Mouse (Mus musculus) frontal cortex, postnatal 14 days (tissue): ENCODE measurements around the gene Prom2.

Source experiments
- DNase-seq, 2 experiments: peaks; one replicate each; pipeline ENCODE4 v3.0.0; 2022; ENCODE audit warnings: low spot score in 2 of 2

Prom2 gene

GRCm38 (mm10) chr2:127523950-127524729 lies 17.1 kb downstream of the Prom2 start:
- peak in 1 of 2 experiments; percentile 46 for DNase-seq

DNA sequence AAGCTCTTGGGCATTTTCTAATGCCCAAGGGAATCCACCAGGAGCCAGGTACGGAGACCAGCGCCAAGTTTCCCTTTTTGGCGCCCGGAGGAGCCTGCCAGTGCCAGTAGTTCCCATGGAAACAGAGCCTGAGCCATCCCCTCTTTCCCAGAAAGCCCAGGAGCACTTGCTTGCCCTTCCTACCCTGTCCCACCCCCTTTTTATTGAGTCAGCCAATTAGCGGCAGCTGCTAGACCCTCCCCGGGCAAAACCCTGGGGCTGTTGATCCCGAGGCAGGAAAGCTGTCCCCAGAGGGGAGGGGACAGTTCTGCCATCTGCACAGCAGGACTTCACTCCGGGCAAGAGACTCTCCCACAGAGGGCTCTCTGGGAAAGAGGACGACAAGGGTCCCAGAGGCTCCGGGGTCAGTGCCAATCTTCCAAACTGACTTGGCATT lies 19.2 kb downstream of the Prom2 start, which contains the start of gene Kcnip3:
Gene Kcnip3, minus strand, starts transcription at position 89 of the 436 bp plus-strand sequence.
- DNase-seq, result peak; percentile 65 to 75

- peak; percentile 59 to 64 for DNase-seq
Observed at GRCm38 (mm10) chr2:127521172-127522005, 19.9 kb downstream of the Prom2 start.

GRCm38 (mm10) chr2:127520123-127520522 lies 21.1 kb downstream of the Prom2 start:
- DNase-seq, result no peak

DNA sequence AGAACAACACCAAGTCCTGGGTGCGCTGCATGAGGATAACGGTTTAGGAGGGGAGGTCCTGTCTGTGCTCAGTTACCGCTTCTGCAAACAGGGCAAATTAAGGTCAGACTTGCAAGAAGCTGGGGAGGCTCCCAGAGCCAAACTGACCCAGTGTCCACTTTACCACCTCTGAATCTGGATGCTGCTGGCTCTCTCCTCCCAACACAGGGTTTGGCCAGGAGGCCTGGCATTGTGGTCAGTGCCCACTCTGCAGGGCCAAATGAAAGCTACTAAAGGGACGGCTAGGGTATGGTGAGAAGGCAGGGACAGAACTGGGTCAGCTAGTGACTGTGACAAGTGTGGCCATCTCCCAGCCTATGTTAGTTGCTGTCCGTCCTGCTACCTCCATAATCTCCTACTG lies 22.0 kb downstream of the Prom2 start:
- DNase-seq, result no peak

- no peak for DNase-seq
Observed at GRCm38 (mm10) chr2:127518831-127519230, 22.4 kb downstream of the Prom2 start.

DNA sequence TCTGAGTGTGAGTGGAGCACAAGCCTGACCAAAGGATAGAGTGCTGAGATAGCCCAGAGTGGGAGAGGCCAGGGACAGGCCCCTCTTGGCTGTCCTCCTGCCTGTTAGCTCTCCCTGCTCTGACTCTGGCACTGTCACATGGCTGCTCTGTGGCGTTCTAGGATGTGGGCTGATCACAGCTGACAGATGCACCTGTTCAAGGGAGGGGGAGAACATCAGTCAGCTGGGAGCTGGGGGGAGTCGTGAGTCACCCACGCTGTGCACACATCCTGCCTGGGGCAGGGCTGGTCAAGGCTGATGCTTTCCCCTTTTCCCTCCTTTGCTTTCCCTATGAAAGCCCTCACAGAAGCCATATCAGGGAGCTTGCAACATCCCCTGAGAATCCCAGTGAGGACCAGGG lies 23.0 kb downstream of the Prom2 start:
- DNase-seq, result peak in 1 of 2 experiments; percentile 36

DNA sequence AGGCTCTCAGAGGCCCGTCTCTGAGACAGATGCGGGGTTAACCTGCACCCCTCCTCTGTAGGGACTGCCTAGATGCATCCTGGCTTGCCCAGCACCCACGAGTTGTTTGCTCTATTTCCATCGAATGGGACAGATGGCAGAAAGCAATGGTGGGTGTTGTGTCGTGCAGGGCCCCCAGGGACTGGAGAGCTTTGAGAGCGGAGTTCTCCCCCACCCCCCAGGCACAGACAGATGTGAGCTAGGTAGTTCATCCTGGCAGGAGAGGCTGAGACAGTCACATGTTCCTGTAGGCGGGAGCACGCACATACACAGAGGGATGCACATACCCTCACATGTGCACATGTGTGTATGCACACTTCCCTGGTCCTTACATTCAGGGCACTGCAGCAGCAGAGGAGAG lies 24.2 kb downstream of the Prom2 start:
- DNase-seq, result peak in 1 of 2 experiments; percentile 60

DNA sequence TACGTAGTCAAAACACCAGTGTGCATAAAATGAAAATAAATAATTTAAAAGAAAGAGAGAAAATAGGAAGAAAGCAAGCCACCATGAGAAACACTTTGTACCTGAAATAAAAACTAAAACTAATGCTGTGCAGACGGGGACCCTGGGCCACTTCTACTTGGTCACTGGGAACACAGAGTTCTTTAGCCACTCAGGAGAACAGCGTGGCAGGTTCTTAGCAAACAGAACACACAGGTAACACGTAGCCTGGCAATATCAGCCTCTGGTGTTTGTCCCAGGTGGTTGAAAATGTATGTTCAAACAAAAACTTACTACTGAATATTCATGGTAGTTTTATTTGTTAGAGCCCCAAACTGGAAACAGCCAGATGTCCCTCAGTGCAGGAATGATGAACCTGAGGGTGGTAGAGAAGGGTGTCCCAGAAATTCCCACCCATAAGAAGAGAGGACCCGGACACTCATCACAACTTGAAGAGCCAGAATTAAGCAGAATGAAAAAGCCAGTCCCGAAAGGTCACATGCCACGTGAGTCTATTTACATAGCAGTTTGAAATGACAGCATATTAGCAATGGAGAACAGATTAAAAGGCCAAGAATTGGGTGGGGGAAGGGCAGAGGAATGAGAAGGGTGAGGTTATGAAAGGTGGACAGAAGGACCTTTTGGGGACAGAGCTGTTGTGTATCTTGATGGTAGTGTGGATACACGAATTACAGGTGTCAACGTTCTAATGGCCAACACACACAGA lies 26.7 kb downstream of the Prom2 start:
- DNase-seq, result no peak

DNA sequence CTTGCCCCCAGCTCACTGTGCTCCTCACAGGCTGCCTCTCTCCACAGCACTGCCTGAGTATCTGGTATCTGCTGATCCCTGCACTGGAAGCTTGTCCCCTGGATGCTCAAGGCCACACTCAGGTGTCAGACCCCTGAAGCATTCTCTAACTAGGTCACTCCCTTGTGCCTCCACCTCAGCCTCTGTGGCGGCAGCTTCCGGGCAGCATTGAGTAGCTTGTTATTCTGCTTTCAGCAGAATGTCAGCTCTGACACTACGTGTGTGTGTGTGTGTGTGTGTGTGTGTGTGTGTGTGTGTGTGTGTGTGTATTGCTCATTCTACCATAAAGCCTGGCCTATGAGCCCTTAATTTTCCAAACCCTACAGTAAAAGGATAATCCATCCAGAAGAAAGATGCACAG lies 28.0 kb downstream of the Prom2 start:
- no peak for DNase-seq

DNA sequence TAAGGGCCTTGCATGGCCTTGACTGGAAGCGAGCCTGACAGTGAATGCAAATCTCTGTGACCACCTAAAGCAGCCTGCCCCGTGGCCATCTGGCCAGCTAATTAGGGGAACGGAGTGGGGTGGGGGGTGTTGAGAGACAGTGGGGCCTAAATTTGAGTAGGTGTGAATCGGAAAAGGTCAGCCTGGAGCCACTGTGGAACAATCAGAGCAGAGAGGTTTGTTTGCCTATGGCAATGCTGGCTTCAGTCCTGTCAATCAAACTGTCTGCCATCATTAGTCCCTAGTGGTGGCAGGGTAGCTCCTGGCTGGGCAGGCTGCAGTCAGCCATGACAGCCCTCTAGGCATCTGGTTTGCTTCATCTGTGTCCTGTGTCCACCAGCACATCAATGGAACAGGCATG lies 29.8 kb downstream of the Prom2 start:
- no peak for DNase-seq

- DNase-seq, result no peak
Observed at GRCm38 (mm10) chr2:127507967-127508660, 33.2 kb downstream of the Prom2 start.

DNA sequence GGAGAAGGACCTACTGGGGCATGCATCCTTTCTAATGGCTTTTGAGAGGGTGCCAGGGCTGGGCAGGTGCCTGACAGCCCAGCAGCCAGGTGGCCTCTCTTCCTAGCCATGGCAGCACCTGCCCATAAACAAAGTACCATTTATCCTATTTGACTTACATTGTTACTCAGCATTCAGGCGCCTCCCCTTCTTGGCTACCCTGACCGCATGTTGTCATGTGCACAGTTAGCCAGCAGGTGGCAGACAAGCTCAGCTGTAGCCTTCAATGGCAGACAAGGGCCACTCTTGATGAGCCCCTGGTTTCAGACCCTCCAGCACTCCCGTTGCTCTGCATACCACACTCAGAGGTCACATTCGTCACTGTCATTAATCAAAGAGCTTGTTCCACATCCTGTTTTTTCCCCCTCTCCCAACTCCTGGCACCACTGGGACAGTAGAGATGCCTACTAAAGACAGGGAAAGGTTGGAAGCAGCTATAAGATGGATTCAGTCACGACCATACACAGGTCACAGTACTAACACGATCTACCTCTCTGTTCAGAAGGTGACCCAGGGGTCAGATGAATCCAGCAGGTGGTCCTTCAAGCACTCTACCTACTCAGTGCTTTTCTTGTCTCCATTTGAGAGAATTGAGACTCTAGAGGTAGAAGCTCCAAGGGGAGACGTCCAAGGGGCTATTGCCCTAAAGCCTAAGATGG lies 34.0 kb downstream of the Prom2 start:
- DNase-seq, result peak; percentile 75 to 83

DNA sequence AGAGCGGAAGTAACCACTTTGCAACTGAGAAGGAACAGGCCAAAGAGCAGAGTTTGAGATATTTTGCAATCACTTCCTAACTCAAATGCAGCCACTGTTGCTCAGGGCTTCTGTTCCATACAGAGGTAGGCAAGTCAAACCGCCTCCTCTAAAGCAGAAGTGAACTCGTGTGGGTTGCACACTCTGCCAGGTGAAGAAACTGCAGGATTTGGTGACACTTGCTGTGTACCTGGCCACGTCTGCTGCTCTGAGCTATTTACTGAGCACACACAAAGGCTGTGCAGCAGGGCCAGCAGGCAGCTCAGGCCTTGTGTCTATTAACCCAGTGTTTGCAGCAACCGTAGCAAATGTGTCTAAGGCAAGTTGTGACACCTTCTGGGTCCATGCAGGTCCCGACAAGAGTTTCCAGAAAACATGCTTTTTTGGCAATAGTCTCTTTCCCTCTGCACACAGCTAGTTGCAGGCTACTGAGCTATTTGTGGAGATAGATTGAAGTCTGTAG lies 35.1 kb downstream of the Prom2 start:
- DNase-seq, result no peak

DNA sequence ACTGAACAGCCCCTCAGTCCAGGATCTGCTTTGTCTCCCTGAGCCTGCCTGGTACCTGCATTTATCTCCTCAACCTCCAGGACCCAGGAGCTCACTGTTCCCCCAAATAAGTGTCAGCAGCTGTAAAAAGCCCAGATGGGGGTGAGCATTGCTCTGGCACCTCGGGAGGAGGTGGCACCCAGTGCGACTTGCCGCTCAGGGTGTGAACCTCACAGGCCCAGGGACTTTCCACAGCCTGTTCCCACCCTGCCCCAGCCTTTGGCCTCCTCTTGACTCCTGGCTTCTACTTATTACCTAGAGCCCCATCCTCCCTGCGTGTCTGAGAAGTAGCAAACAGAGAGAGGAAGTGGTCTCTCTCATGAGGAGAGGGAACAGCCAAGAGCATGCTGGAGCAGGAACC lies 36.1 kb downstream of the Prom2 start:
- DNase-seq, result no peak

DNA sequence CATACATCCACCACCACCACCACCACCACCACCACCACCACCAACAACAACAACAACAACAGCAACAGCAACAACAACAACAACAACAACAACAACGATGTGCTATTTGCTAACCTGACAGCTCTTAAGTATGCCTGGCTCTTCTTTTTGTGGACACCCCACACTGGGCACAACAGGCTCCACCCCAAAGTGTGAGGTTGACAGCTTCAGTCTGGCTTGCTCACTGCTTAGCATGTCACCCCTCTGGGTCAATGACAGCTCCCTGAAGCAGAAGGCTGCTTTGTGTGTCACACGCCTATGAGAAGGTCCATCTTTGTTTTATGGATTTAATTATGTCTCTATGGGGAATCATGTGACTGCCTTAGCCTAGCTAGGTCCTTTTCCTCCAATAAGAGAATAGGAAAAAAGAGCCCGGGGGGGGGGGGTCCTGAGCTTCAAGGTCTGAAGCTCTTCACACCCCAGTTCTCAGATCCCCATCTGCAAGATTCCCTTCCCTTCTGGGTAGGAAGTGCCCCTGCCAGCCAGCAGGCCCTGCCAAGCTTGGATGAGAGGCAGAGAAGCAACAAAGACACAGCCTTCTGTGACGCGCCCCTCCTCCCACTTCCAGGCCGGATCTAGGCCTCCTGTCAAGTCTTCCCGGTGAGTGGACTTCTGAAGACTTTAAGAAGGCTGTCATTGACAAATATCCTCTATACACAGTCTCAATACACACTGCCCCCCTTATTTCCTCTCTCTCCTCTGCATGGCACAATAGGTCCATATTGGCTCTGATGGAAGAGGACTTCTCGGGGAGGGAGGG lies 37.3 kb downstream of the Prom2 start:
- peak in 1 of 2 experiments; percentile 58 for DNase-seq

- no peak for DNase-seq
Observed at GRCm38 (mm10) chr2:127501061-127501460, 40.2 kb downstream of the Prom2 start.

DNA sequence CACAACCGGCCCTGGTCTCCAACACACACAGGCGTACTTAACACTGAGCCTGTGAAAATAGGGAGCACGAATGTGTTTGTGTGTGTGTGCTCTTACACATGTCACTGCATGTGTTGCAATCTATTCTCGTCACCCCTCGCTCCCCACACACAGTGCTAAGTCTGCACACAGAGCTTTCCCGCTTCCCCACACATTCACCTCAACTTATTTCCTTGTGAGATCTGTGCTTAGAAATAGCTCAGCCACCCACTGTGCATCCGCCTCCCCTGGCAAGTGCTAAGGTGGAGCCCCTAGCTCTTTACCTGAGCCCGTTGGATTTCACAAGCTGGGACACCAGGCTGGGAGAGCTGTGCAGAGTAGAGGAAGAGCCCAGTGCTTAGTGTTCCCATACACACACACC lies 42.5 kb downstream of the Prom2 start:
- DNase-seq, result no peak

DNA sequence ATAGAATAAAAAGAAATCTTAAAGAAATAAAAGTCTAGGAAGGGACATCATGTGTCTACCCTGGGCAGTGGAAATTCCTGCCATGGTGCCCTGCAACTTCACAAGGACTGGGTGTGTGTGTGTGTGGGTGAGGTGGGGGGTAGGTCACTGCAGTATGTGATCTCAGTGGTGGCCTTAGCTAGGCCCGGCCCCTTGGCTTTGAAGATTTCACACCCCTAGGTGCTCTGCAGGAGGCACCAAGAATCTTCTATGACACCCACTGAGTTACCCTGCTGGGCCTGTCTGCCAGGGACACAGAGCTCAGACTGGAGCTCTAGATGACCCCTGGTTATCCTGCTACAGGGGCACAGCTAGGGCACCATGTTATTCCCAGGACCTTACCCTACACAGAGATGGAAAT lies 44.9 kb downstream of the Prom2 start:
- DNase-seq, result no peak
